Mouse (Mus musculus) neural tube, embryonic 14.5 days (tissue): ENCODE measurements around the gene Cd2ap. TPM values are rescaled to one million over a fixed set of nuclear protein-coding genes. Genes with fewer than 3 reads are reported as not detected.
"Not testable (repeated sequence)": the region's sequence is repeated elsewhere in the genome, so short reads cannot be mapped to it uniquely, and the experiment has no call there.

ENCODE experiments used
- ATAC-seq: fragments of 200-750 bp; cut with Nextera tagmentation; 2 replicates; pipeline ENCODE4 v1.8.0; 2017; ENCODE audit warnings: low read depth, mild to moderate bottlenecking, moderate TSS enrichment, moderate library complexity
- H3K27ac ChIP-seq: fragments of 300-500 bp; sonication (generic); 2 replicates; pipeline ENCODE4 v1.5.1; 2014; ENCODE audit warnings: low read depth, mild to moderate bottlenecking, control low read depth, low read length, moderate library complexity, mixed read lengths
- H3K27me3 ChIP-seq: fragments of 300-500 bp; sonication (generic); 2 replicates; pipeline ENCODE4 v1.6.1; 2014; ENCODE audit warnings: low read length; ENCODE audit not compliant: control insufficient read depth, insufficient read depth
- H3K36me3 ChIP-seq: fragments of 300-500 bp; sonication (generic); 2 replicates; pipeline ENCODE4 v1.6.1; 2014; ENCODE audit warnings: low read length, mixed read lengths; ENCODE audit not compliant: control insufficient read depth, insufficient read depth
- H3K4me1 ChIP-seq: fragments of 300-500 bp; sonication (generic); 2 replicates; pipeline ENCODE4 v1.6.1; 2014; ENCODE audit warnings: low read length; ENCODE audit not compliant: control insufficient read depth, insufficient read depth
- H3K4me2 ChIP-seq: fragments of 300-500 bp; sonication (generic); 2 replicates; pipeline ENCODE4 v1.6.1; 2014; ENCODE audit warnings: mild to moderate bottlenecking, low read depth, low read length, control low read depth
- H3K4me3 ChIP-seq: fragments of 300-500 bp; sonication (generic); 2 replicates; pipeline ENCODE4 v1.5.1; 2014; ENCODE audit warnings: low read depth, low read length, control low read depth, mixed read lengths
- H3K9ac ChIP-seq: fragments of 300-500 bp; sonication (generic); replicated peaks from 2 replicates; pipeline ENCODE4 v1.6.1; 2014; ENCODE audit warnings: low read depth, mild to moderate bottlenecking, control low read depth, low read length, mixed read lengths
- H3K9me3 ChIP-seq: fragments of 300-500 bp; sonication (generic); 2 replicates; pipeline ENCODE4 v1.6.1; 2016; ENCODE audit warnings: low read length; ENCODE audit not compliant: control insufficient read depth
- WGBS: fragments of 180-500 bp; shearing (Covaris S2); extraction: QIAGEN DNeasy Blood & Tissue Kit; methylation state at CpG from one replicate; pipeline ENCODE4 v1.1.7; 2014; 5-methylcytosine and 5-hydroxymethylcytosine counted together
- polyA plus RNA-seq: library from polyadenylated mRNA; unstranded; fragments of >200 nt; fragmentation: Nextera tagmentation; extraction: Ambion mirVana; gene quantifications from 2 replicates; pipeline ENCODE4 v1.2.1, GENCODE M21; 2014

Cd2ap gene
- polyA plus RNA-seq, 1 experiment from 2014 or later: 13.4 TPM

DNA sequence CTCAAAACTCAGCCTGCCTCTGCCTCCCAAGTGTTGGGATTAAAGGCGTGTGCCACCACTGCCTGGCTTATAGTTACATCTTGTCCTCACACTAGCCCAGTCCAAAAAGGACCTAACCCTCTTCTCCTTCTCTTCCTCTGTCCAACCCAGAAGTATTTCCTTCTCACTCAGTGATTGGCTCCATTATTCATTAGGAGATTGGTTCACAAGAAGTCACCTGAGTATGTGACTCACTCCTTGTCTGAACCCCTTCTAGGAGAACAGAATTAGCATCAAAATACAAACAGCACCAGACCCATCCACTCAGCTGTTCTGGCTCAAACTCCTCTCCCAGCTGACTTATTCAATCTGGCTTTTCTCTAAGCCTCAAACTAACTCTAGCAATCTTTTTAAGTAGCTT, 30.0 kb upstream of the Cd2ap start:
- H3K4me1 ChIP-seq, H3K9ac ChIP-seq, H3K4me2 ChIP-seq, H3K36me3 ChIP-seq, H3K27me3 ChIP-seq, H3K4me3 ChIP-seq, ATAC-seq, H3K9me3 ChIP-seq, H3K27ac ChIP-seq: not testable (repeated sequence)
- 95% methylated on average over 1 of the region's 1 CpGs for WGBS

DNA sequence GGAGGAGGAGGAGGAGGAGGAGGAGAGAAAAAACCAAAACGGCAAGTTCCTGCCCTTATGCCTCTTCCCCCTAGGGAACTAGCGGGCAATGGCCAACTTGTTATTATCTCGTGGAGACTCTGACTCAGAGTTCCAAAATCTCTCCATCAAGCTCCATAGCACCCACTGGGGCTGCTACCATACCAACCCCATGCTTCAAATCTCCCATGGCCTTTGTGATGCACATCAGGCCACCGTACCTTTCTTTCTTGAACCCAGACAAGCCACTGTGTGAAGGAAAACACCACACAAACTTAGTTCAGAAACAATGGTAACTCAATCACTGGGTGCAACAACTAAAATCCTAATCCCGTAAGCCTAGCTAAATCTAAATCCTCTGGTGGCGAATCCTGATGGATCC, 29.5 kb upstream of the Cd2ap start:
- Histone ChIP-seq H3K27me3 (no peaks in the 10 kb centered on the region), H3K36me3 (no peaks in the 10 kb centered on the region), H3K27ac (no peak overlapping the region), H3K9ac (no peak overlapping the region), H3K4me3 (no peak overlapping the region), H3K4me1 (no peaks in the 10 kb centered on the region), H3K9me3 (no peaks in the 10 kb centered on the region), H3K4me2 (no peak overlapping the region)
- 90% methylated on average over 6 of the region's 6 CpGs for WGBS
- ATAC-seq: no peak

DNA sequence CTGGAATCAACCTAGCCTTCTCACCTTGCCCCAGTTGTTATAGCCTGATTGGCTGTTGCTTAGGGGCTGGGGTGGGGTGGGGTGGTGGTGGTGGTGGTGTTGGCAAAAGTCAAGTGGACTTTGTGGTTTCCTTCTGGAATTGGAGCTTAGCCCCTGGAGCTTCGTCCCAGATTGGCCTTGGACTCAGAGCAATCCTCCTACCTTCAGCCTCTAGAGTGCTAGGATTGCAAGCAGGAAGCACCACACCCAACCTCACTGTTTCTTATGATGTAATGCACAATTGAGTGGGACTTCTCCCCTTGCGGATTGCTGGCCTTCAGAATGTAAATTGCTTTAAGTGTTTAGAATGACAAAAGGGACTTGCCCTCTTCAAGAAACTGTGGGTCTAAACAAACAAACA, 24.3 kb upstream of the Cd2ap start:
- Histone ChIP-seq H3K27ac (no peak overlapping the region), H3K4me3 (no peak overlapping the region), H3K9ac (no peak overlapping the region), H3K27me3 (no peaks in the 10 kb centered on the region), H3K9me3 (no peaks in the 10 kb centered on the region), H3K4me1 (no peaks in the 10 kb centered on the region), H3K4me2 (no peak overlapping the region), H3K36me3 (no peaks in the 10 kb centered on the region)
- 79% methylated on average over 2 of the region's 2 CpGs for WGBS
- no peak for ATAC-seq

DNA sequence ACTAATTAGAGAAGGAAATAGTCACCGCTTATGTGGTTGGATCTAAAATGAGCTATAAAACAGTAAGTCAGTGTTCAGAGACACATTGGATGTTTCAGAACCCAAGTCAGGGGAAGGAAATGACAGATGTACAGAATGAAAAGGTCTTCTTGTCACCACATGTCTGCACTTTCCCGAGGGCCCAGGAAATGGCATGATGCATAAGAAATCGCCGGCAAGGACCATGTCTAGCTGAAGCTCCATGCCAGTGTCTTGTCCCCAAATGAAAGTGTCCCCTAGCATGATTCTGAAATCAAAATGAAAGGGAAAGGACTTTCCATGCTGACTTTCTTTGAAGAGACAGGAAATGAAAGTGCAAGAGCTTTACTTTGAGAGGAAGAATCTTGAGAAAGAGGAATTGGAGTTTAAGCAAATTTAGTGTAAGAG, 10.8 kb upstream of the Cd2ap start:
- WGBS: 86% methylated on average over 4 of the region's 4 CpGs
- Histone ChIP-seq H3K4me1 (no peaks in the 10 kb centered on the region), H3K9me3 (no peaks in the 10 kb centered on the region), H3K4me2 (no peak overlapping the region), H3K36me3 (no peaks in the 10 kb centered on the region), H3K27me3 (no peaks in the 10 kb centered on the region), H3K27ac (no peak overlapping the region), H3K4me3 (no peak overlapping the region), H3K9ac (no peak overlapping the region)
- no peak for ATAC-seq

DNA sequence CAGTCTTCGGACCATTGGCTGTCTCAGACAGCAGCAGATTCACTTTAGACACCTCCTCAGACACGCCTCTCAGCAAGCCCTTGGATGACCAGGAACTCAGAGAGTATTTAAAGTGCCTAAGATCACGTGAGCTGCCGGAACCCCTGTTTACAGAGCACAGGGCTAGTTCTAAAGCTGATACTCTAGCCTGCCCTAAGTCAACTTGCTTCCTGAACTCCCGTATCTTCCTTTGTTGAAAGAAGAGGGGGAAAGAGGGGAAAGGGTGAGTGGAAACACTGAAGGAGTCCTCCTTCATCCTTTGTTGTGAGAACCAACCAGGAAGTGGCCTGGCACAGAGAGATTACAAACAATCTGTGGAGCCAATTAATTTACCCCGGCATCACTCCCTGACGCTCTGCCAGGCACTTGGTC, 8.6 kb upstream of the Cd2ap start:
- Histone ChIP-seq H3K9ac (no peak overlapping the region), H3K4me2 (no peak overlapping the region), H3K27ac (no peak overlapping the region), H3K9me3 (no peaks in the 10 kb centered on the region), H3K4me3 (no peak overlapping the region), H3K27me3 (no peaks in the 10 kb centered on the region), H3K4me1 (no peaks in the 10 kb centered on the region), H3K36me3 (no peaks in the 10 kb centered on the region)
- 80% methylated on average over 7 of the region's 7 CpGs for WGBS
- no peak for ATAC-seq

DNA sequence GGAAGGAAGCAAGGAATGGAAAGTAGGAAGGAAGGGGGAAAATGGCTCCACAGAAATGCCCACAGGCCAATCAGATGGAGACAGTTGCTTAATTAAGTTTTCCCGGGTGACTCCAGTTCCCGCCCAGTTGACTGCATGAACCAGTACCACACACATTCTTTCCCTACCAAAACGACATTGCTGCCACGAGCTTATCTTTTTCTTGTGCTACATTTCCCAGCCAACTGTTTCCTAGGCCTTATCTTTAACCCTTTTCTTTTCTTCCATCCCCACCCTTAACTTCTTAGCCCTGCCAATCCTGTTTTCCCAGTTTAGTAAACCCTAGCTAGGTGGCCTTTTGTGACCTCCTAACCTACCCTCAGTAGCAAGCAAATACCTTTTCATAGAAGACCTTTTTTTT, 7.9 kb upstream of the Cd2ap start:
- Histone ChIP-seq H3K36me3 (no peaks in the 10 kb centered on the region), H3K4me3 (no peak overlapping the region), H3K27ac (no peak overlapping the region), H3K9ac (no peak overlapping the region), H3K4me2 (no peak overlapping the region), H3K27me3 (no peaks in the 10 kb centered on the region), H3K9me3 (no peaks in the 10 kb centered on the region), H3K4me1 (no peaks in the 10 kb centered on the region)
- no peak for ATAC-seq
- WGBS: 79% methylated on average over 4 of the region's 4 CpGs

DNA sequence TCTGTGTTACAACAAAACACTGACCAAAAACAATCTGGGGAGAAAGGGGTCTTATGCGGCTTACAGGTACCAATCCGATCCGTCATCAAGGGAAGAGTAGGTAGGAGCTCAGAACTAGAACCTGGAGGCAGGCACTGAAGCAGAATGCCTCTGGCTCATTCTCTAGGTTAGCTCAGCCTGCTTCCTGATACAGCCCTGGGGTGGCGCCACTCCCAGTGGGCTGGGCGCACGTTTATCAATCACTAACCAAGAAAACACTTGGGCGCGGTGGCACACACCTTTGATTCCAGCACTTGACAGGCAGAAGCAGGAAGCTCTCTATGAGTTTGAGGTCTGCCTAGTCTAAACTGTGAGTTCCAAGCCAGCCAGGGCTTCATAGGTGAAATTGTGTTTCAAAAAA, 7.3 kb upstream of the Cd2ap start:
- H3K4me3 ChIP-seq: no peak overlapping the region
- H3K36me3 ChIP-seq: no peaks in the 10 kb centered on the region
- 86% methylated on average over 8 of the region's 8 CpGs for WGBS
- H3K27ac ChIP-seq: no peak overlapping the region
- H3K9me3 ChIP-seq: no peaks in the 10 kb centered on the region
- ATAC-seq: no peak
- no peak overlapping the region for H3K4me2 ChIP-seq
- H3K9ac ChIP-seq: no peak overlapping the region
- H3K27me3 ChIP-seq: no peaks in the 10 kb centered on the region
- H3K4me1 ChIP-seq: no peaks in the 10 kb centered on the region

DNA sequence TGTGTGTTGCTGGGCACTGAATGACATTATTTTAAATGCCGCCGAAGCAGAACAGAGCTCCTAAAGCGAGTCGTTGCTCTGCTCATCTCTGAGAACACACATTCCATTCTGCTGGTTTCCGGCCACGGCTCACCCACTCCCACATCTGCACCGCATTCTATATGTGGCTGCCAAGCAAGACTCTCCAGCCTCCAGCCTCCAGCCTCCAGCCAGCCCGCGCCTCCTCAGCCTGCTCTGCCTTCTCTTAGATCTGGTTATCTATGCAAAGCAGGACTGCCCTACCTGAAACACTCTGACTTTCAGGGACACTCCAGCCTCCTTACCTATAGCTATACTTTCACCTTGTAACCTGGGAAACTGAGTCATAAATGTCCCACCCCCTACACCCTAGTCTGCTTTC, 6.8 kb upstream of the Cd2ap start:
- no peaks in the 10 kb centered on the region for H3K9me3 ChIP-seq
- H3K27ac ChIP-seq: no peak overlapping the region
- H3K9ac ChIP-seq: no peak overlapping the region
- no peak overlapping the region for H3K4me2 ChIP-seq
- H3K4me3 ChIP-seq: no peak overlapping the region
- ATAC-seq: no peak
- 69% methylated on average over 9 of the region's 9 CpGs for WGBS
- H3K4me1 ChIP-seq: no peaks in the 10 kb centered on the region
- no peaks in the 10 kb centered on the region for H3K36me3 ChIP-seq
- no peaks in the 10 kb centered on the region for H3K27me3 ChIP-seq

DNA sequence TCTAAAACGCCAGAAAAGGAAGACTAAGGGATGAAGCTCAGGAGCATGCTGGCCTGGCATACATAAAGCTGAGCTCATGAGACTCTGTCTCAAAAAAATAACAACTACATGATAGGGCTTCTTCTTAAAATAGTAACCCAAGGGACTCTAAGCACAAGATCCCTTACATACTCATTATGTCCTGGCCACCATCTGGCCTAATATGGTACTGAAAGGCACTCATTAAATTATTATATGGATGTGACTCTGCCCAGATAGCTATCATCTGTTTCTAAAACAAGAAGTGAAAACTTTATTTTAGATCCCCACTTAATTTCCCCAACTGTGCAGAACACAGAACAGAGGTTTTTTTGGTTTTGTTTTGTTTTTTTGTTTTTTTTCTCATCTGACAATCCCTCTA, 6.4 kb upstream of the Cd2ap start:
- H3K9ac ChIP-seq: no peak overlapping the region
- H3K4me2 ChIP-seq: no peak overlapping the region
- no peaks in the 10 kb centered on the region for H3K27me3 ChIP-seq
- WGBS: 94% methylated on average over 1 of the region's 1 CpGs
- H3K27ac ChIP-seq: no peak overlapping the region
- no peaks in the 10 kb centered on the region for H3K9me3 ChIP-seq
- H3K36me3 ChIP-seq: no peaks in the 10 kb centered on the region
- H3K4me3 ChIP-seq: no peak overlapping the region
- ATAC-seq: no peak
- H3K4me1 ChIP-seq: no peaks in the 10 kb centered on the region
